Mouse (Mus musculus): ENCODE measurements around the gene Gas2l2. TPM values are rescaled to one million over a fixed set of nuclear protein-coding genes. Genes with fewer than 3 reads are reported as not detected.

Gene Gas2l2
- polyA plus RNA-seq, 1 experiment from 2014 or later = 0.06 TPM

- Histone ChIP-seq H3K36me3 (no peaks in the 10 kb centered on the region), H3K27me3 (peaks cover 50% of the 10 kb centered on the region), H3K4me1 (peaks cover 10% of the 10 kb centered on the region; the same call in 1 of the 2 replicates), H3K9ac (0 out of 2 replicates have a peak overlapping the region, but pooled peaks have one; percentile 59), H3K27ac (no peak overlapping the region), H3K4me3 (no peak overlapping the region), H3K4me2 (replicated peaks) (peak overlapping the region; percentile 86), H3K9me3 (no peaks in the 10 kb centered on the region)
- WGBS = 33% methylated on average over 6 of the region's 7 CpGs
- ATAC-seq (ENCODE audit: insufficient number of reproducible peaks, insufficient read depth, low FRiP score, low TSS enrichment) = no peak
Observed at GRCm38 (mm10) chr11:83441235-83441634, 12.0 kb upstream of the Gas2l2 start.

GRCm38 (mm10) chr11:83440081-83441064 is 11.1 kb upstream of the Gas2l2 start:
- no peaks in the 10 kb centered on the region for H3K36me3 ChIP-seq
- H3K4me2 ChIP-seq (replicated peaks) = peak overlapping the region; percentile 86
- H3K4me1 ChIP-seq = peaks cover 10% of the 10 kb centered on the region; the same call in 1 of the 2 replicates
- ATAC-seq (ENCODE audit: insufficient number of reproducible peaks, insufficient read depth, low FRiP score, low TSS enrichment) = peak; percentile 88
- H3K27me3 ChIP-seq = peaks cover 46% of the 10 kb centered on the region
- H3K27ac ChIP-seq = no peak overlapping the region
- no peaks in the 10 kb centered on the region for H3K9me3 ChIP-seq
- H3K4me3 ChIP-seq = peak overlapping the region; percentile 49
- WGBS = under 1% methylated on average over 59 of the region's 75 CpGs
- H3K9ac ChIP-seq = peak overlapping the region; percentile 59

DNA sequence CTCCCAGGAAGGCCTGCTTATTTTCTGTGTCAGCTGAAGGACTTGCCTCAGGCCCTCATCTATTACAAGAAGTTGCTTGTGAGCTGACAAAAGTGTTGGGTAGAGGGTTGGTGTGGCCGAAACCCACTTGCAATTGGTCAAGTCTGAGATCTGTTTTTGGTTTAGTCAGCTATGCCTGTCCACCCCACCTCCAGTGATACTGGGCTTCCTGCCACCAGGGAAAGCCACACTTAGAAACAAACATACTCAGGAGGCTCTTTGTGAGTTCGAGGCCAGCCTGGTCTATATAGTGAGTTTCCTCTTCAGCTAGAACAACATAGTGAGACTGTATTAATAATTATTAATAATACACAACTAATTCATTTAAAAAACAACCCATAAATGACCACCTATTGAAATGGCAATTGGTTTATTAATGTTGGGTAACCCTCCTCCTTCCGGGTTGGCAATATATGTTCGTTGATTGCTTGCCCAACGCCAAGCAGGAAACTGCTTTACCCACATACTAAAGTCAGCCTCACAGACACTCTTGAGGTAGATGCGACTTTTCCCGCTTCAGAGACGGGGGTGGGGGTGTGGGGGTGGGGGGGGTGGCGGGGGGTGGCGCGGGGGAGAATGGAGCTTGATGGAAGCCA is 10.3 kb upstream of the Gas2l2 start:
- H3K27ac ChIP-seq = no peak overlapping the region
- peaks cover 37% of the 10 kb centered on the region for H3K27me3 ChIP-seq
- ATAC-seq (ENCODE audit: insufficient number of reproducible peaks, insufficient read depth, low FRiP score, low TSS enrichment) = no peak
- no peaks in the 10 kb centered on the region for H3K36me3 ChIP-seq
- no peaks in the 10 kb centered on the region for H3K9me3 ChIP-seq
- 42% methylated on average over 8 of the region's 11 CpGs for WGBS
- H3K9ac ChIP-seq = peak overlapping the region; percentile 59; the same call in 1 of the 2 replicates
- H3K4me3 ChIP-seq = peak overlapping the region; percentile 49
- H3K4me1 ChIP-seq = peaks cover 6% of the 10 kb centered on the region; the same call in 1 of the 2 replicates
- peak overlapping the region; percentile 86 for H3K4me2 ChIP-seq (replicated peaks)

GRCm38 (mm10) chr11:83437377-83437776 is 8.1 kb upstream of the Gas2l2 start, which contains the start of gene 1700020L24Rik:
Gene 1700020L24Rik, plus strand, starts transcription at chr11:83437677.
- Histone ChIP-seq H3K27me3 (peaks cover 16% of the 10 kb centered on the region), H3K9me3 (no peaks in the 10 kb centered on the region), H3K4me3 (no peak within 1 kb of the TSS), H3K4me1 (no peaks in the 10 kb centered on the region; the same call in 1 of the 2 replicates), H3K9ac (no peak within 1 kb of the TSS), H3K36me3 (no peaks in the 10 kb centered on the region), H3K4me2 (replicated peaks) (no peak within 1 kb of the TSS), H3K27ac (no peak within 1 kb of the TSS)
- ATAC-seq (ENCODE audit: insufficient number of reproducible peaks, insufficient read depth, low FRiP score, low TSS enrichment) = no peak
- 86% methylated on average over 1 of the region's 1 CpGs for WGBS

DNA sequence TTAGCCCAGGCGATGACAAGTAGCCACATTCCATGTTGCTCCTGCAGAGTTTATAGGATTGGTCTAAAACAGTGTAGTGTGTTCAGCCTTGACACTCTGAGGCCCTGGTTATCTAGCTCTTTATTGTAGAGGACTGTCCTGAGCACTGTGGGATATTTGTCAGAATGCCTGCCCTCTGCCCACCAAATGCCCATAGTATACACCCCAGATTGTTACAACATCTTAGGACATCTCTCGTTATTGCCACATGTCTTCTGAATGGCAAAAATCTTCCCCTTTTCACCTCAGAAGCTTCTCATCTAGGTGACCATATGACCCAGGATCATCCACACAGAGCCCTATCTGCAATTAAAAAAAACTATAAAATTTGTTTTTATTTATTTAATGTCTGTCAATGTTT is 3.3 kb upstream of the Gas2l2 start:
- 82% methylated on average over 2 of the region's 2 CpGs for WGBS
- H3K4me1 ChIP-seq = 0 out of 2 replicates have a peak, but pooled peaks cover 3% of the 10 kb centered on the region
- H3K27me3 ChIP-seq = peaks cover 19% of the 10 kb centered on the region; the same call in 1 of the 2 replicates
- H3K36me3 ChIP-seq = no peaks in the 10 kb centered on the region
- H3K27ac ChIP-seq = no peak overlapping the region
- no peak for ATAC-seq (ENCODE audit: insufficient number of reproducible peaks, insufficient read depth, low FRiP score, low TSS enrichment)
- H3K4me3 ChIP-seq = no peak overlapping the region
- no peaks in the 10 kb centered on the region for H3K9me3 ChIP-seq
- no peak overlapping the region for H3K4me2 ChIP-seq (replicated peaks)
- H3K9ac ChIP-seq = no peak overlapping the region

DNA sequence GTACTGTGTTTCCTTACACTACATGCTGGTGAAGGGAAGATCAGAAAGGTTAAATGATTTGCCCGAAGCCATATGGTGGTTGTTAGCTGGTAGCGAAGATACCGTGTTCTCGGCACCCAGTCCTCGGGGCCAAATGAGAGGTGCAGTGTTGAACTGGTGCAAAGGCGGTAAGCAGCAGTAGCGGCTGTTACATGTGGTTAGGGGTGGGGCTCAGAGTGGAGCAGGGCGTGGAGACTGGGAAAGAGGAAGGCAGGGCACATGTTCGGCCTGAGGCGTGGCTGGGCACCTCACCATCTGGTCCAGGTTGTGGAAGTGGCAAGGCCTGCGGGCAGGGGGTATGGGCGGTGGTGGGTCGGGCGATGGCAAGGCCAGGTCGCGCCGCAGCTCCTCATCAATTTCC is 2.3 kb downstream of the Gas2l2 start:
- Histone ChIP-seq H3K9ac (no peak overlapping the region), H3K36me3 (no peaks in the 10 kb centered on the region), H3K27ac (no peak overlapping the region), H3K4me3 (no peak overlapping the region), H3K4me1 (0 out of 2 replicates have a peak, but pooled peaks cover 3% of the 10 kb centered on the region), H3K4me2 (replicated peaks) (peak overlapping the region; percentile 15; the same call in 1 of the 2 replicates), H3K27me3 (peaks cover 37% of the 10 kb centered on the region), H3K9me3 (no peaks in the 10 kb centered on the region)
- 29% methylated on average over 17 of the region's 17 CpGs for WGBS
- ATAC-seq (ENCODE audit: insufficient number of reproducible peaks, insufficient read depth, low FRiP score, low TSS enrichment) = no peak

DNA sequence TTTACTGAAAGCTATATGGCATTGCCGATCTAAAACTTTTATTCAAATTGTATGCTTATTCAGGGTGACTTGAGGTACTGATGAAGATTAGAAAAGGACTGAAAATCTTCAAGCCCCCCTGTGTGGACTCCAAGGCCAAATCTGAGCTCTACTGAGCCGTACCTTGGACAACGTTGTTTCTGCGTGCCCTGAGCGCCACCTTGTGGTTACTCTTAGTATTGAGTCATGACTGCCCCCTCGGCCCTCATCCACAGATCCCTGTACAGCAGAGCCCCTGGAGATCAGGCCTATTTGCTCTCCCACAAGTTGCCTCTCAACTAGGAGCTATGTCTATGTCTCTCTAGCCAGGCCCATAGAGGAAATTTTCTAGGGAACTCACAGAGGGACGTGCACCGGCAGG is 4.6 kb downstream of the Gas2l2 start:
- H3K27me3 ChIP-seq = peaks cover 46% of the 10 kb centered on the region
- H3K9ac ChIP-seq = no peak overlapping the region
- no peak overlapping the region for H3K4me3 ChIP-seq
- H3K4me1 ChIP-seq = 0 out of 2 replicates have a peak, but pooled peaks cover 3% of the 10 kb centered on the region
- WGBS = 7% methylated on average over 8 of the region's 8 CpGs
- H3K4me2 ChIP-seq (replicated peaks) = no peak overlapping the region
- ATAC-seq (ENCODE audit: insufficient number of reproducible peaks, insufficient read depth, low FRiP score, low TSS enrichment) = no peak
- no peak overlapping the region for H3K27ac ChIP-seq
- no peaks in the 10 kb centered on the region for H3K36me3 ChIP-seq
- no peaks in the 10 kb centered on the region for H3K9me3 ChIP-seq

GRCm38 (mm10) chr11:83421305-83421704 is 8.0 kb downstream of the Gas2l2 start:
- Histone ChIP-seq H3K27me3 (peaks cover 47% of the 10 kb centered on the region), H3K4me2 (replicated peaks) (no peak overlapping the region), H3K9ac (no peak overlapping the region), H3K9me3 (no peaks in the 10 kb centered on the region), H3K4me3 (no peak overlapping the region), H3K4me1 (peaks cover 6% of the 10 kb centered on the region; the same call in 1 of the 2 replicates), H3K27ac (no peak overlapping the region), H3K36me3 (no peaks in the 10 kb centered on the region)
- 2% methylated on average over 9 of the region's 9 CpGs for WGBS
- ATAC-seq (ENCODE audit: insufficient number of reproducible peaks, insufficient read depth, low FRiP score, low TSS enrichment) = no peak

DNA sequence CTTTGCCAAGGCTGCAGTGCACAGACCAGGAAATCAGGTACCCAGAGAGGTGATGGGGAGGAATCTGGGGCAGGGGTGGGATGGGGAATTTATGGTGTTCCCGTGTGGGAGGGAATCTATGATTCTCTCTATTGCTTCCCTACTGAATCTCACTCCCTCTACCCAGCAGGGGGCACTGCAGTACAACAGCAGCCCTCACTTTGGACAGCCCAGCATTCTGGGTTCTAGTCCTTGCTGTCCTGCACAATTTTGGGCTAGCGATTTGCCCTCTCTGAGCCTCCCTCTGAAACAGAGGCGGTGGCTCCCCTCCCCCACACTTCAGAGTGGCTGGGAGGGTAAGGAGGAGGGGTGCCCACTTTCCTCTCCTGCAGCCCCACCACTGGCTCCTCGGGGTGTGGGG is 8.9 kb downstream of the Gas2l2 start:
- Histone ChIP-seq H3K27me3 (peaks cover 39% of the 10 kb centered on the region), H3K4me1 (peaks cover 6% of the 10 kb centered on the region; the same call in 1 of the 2 replicates), H3K27ac (no peak overlapping the region), H3K9me3 (no peaks in the 10 kb centered on the region), H3K4me2 (replicated peaks) (no peak overlapping the region), H3K4me3 (no peak overlapping the region), H3K36me3 (no peaks in the 10 kb centered on the region), H3K9ac (no peak overlapping the region)
- WGBS = 37% methylated on average over 4 of the region's 4 CpGs
- ATAC-seq (ENCODE audit: insufficient number of reproducible peaks, insufficient read depth, low FRiP score, low TSS enrichment) = no peak

GRCm38 (mm10) chr11:83418566-83418965 is 10.7 kb downstream of the Gas2l2 start:
- no peak for ATAC-seq (ENCODE audit: insufficient number of reproducible peaks, insufficient read depth, low FRiP score, low TSS enrichment)
- H3K4me2 ChIP-seq (replicated peaks) = 0 out of 2 replicates have a peak overlapping the region, but pooled peaks have one; percentile 22
- no peaks in the 10 kb centered on the region for H3K9me3 ChIP-seq
- H3K27me3 ChIP-seq = peaks cover 39% of the 10 kb centered on the region
- no peak overlapping the region for H3K9ac ChIP-seq
- H3K27ac ChIP-seq = no peak overlapping the region
- H3K36me3 ChIP-seq = no peaks in the 10 kb centered on the region
- H3K4me1 ChIP-seq = peaks cover 6% of the 10 kb centered on the region; the same call in 1 of the 2 replicates
- WGBS = 6% methylated on average over 38 of the region's 38 CpGs
- no peak overlapping the region; the same call in 1 of the 2 replicates for H3K4me3 ChIP-seq

- Histone ChIP-seq H3K4me1 (peaks cover 6% of the 10 kb centered on the region; the same call in 1 of the 2 replicates), H3K27me3 (peaks cover 41% of the 10 kb centered on the region), H3K9me3 (no peaks in the 10 kb centered on the region), H3K27ac (no peak overlapping the region), H3K4me3 (no peak overlapping the region), H3K9ac (no peak overlapping the region), H3K4me2 (replicated peaks) (no peak overlapping the region), H3K36me3 (no peaks in the 10 kb centered on the region)
- 73% methylated on average over 7 of the region's 7 CpGs for WGBS
- ATAC-seq (ENCODE audit: insufficient number of reproducible peaks, insufficient read depth, low FRiP score, low TSS enrichment) = no peak
Observed at GRCm38 (mm10) chr11:83417708-83418107, 11.5 kb downstream of the Gas2l2 start.
